Mouse (Mus musculus) liver, embryonic 12.5 days (tissue): ENCODE results near the gene Fuca2. TPM values are rescaled to one million over a fixed set of nuclear protein-coding genes. Genes with fewer than 3 reads are reported as not detected.
A peak's percentile ranks its signal among the peaks of the same experiment; 100 is the strongest.

Source experiments
- ATAC-seq: fragments of 200-750 bp; cut with Nextera tagmentation; 2 replicates; pipeline ENCODE4 v1.8.0; 2017; ENCODE audit warnings: moderate number of reproducible peaks, mild to moderate bottlenecking, moderate library complexity
- H3K27ac ChIP-seq: fragments of 300-500 bp; sonication (generic); 2 replicates; pipeline ENCODE4 v1.5.1; 2016; ENCODE audit warnings: mild to moderate bottlenecking
- H3K27me3 ChIP-seq: fragments of 300-500 bp; sonication (generic); replicated peaks from 2 replicates; pipeline ENCODE4 v1.6.1; 2016; ENCODE audit warnings: mild to moderate bottlenecking, moderate library complexity
- H3K36me3 ChIP-seq: fragments of 300-500 bp; sonication (generic); 2 replicates; pipeline ENCODE4 v1.6.1; 2016; ENCODE audit warnings: mild to moderate bottlenecking, moderate library complexity
- H3K4me1 ChIP-seq: fragments of 300-500 bp; sonication (generic); 2 replicates; pipeline ENCODE4 v1.6.1; 2016
- H3K4me2 ChIP-seq: fragments of 300-500 bp; sonication (generic); 2 replicates; pipeline ENCODE4 v1.6.1; 2016; ENCODE audit warnings: mild to moderate bottlenecking, moderate library complexity
- H3K4me3 ChIP-seq: fragments of 300-500 bp; sonication (generic); 2 replicates; pipeline ENCODE4 v1.5.1; 2016; ENCODE audit warnings: mild to moderate bottlenecking, moderate library complexity
- H3K9ac ChIP-seq: fragments of 300-500 bp; sonication (generic); 2 replicates; pipeline ENCODE4 v1.6.1; 2016; ENCODE audit warnings: mild to moderate bottlenecking, moderate library complexity
- H3K9me3 ChIP-seq: fragments of 300-500 bp; sonication (generic); replicated peaks from 2 replicates; pipeline ENCODE4 v1.6.1; 2016; ENCODE audit warnings: mild to moderate bottlenecking, moderate library complexity
- WGBS: fragments of 180-500 bp; shearing (Covaris S2); methylation state at CpG from one replicate; pipeline ENCODE4 v1.1.7; 2016; ENCODE audit not compliant: insufficient replicate concordance; 5-methylcytosine and 5-hydroxymethylcytosine counted together
- polyA plus RNA-seq: library from polyadenylated mRNA; unstranded; fragments of >200 nt; fragmentation: Nextera tagmentation; extraction: Ambion mirVana; gene quantifications from 2 replicates; pipeline ENCODE4 v1.2.1, GENCODE M21; 2016

The Fuca2 gene
- polyA plus RNA-seq, 1 experiment from 2014 or later = 57.7 TPM

GRCm38 (mm10) chr10:13536706-13537105 is 37.4 kb downstream of the Fuca2 start:
- no peaks in the 10 kb centered on the region for H3K4me1 ChIP-seq
- no peak overlapping the region for H3K4me3 ChIP-seq
- no peak overlapping the region for H3K27ac ChIP-seq
- peaks cover 44% of the 10 kb centered on the region for H3K36me3 ChIP-seq
- no peaks in the 10 kb centered on the region for H3K27me3 ChIP-seq
- no peak overlapping the region for H3K9ac ChIP-seq
- H3K4me2 ChIP-seq = no peak overlapping the region
- H3K9me3 ChIP-seq = no peaks in the 10 kb centered on the region
- WGBS = 87% methylated on average over 7 of the region's 7 CpGs
- no peak for ATAC-seq

- Histone ChIP-seq H3K9ac (no peak overlapping the region), H3K36me3 (peaks cover 30% of the 10 kb centered on the region), H3K27me3 (no peaks in the 10 kb centered on the region), H3K9me3 (no peaks in the 10 kb centered on the region), H3K4me3 (no peak overlapping the region), H3K4me1 (no peaks in the 10 kb centered on the region), H3K27ac (no peak overlapping the region), H3K4me2 (no peak overlapping the region)
- ATAC-seq = no peak
- 80% methylated on average over 7 of the region's 7 CpGs for WGBS
These were observed 40.5 kb downstream of the Fuca2 start for GRCm38 (mm10) chr10:13539769-13540333.

GRCm38 (mm10) chr10:13541721-13542120 is 42.4 kb downstream of the Fuca2 start:
- WGBS = 85% methylated on average over 5 of the region's 5 CpGs
- H3K27ac ChIP-seq = no peak overlapping the region

GRCm38 (mm10) chr10:13552646-13553497 is 53.5 kb downstream of the Fuca2 start, which contains the start of the genes Adat2 and Pex3:
Gene Adat2 (plus strand): TSS chr10:13552894.
Gene Pex3 (minus strand): TSS chr10:13553142.
- peaks cover 12% of the 10 kb centered on the region for H3K4me1 ChIP-seq
- H3K4me3 ChIP-seq = peak within 1 kb of the TSS; percentile 77
- H3K9ac ChIP-seq = peak within 1 kb of the TSS; percentile 82
- peaks cover 12% of the 10 kb centered on the region for H3K36me3 ChIP-seq
- peak within 1 kb of the TSS; percentile 86 for H3K27ac ChIP-seq
- WGBS = under 1% methylated on average over 51 of the region's 51 CpGs
- H3K4me2 ChIP-seq = peak within 1 kb of the TSS; percentile 81
- H3K9me3 ChIP-seq = no peaks in the 10 kb centered on the region
- no peaks in the 10 kb centered on the region for H3K27me3 ChIP-seq
- peak; percentile 96 for ATAC-seq

More at GRCm38 (mm10) chr10:13541721-13542120, 42.4 kb downstream of the Fuca2 start:
- Histone ChIP-seq H3K4me2 (no peak overlapping the region), H3K4me3 (no peak overlapping the region), H3K27me3 (no peaks in the 10 kb centered on the region), H3K4me1 (no peaks in the 10 kb centered on the region), H3K9me3 (no peaks in the 10 kb centered on the region), H3K36me3 (peaks cover 27% of the 10 kb centered on the region), H3K9ac (no peak overlapping the region)
- no peak for ATAC-seq

- Histone ChIP-seq H3K4me1 (peaks cover 15% of the 10 kb centered on the region), H3K9me3 (no peaks in the 10 kb centered on the region), H3K27me3 (no peaks in the 10 kb centered on the region), H3K27ac (peak overlapping the region; percentile 86), H3K4me3 (peak overlapping the region; percentile 77), H3K4me2 (peak overlapping the region; percentile 81), H3K36me3 (peaks cover 13% of the 10 kb centered on the region), H3K9ac (peak overlapping the region; percentile 82)
- peak; percentile 57 for ATAC-seq
- WGBS = 19% methylated on average over 10 of the region's 10 CpGs
These were observed 54.2 kb downstream of the Fuca2 start for GRCm38 (mm10) chr10:13553498-13553985.

GRCm38 (mm10) chr10:13554316-13554715 is 55.0 kb downstream of the Fuca2 start:
- H3K4me3 ChIP-seq = no peak overlapping the region

GRCm38 (mm10) chr10:13560014-13560674 is 60.8 kb downstream of the Fuca2 start:
- peaks cover 59% of the 10 kb centered on the region for H3K36me3 ChIP-seq
- H3K27me3 ChIP-seq = no peaks in the 10 kb centered on the region
- no peaks in the 10 kb centered on the region for H3K9me3 ChIP-seq
- H3K4me2 ChIP-seq = no peak overlapping the region
- H3K4me1 ChIP-seq = 0 out of 2 replicates have a peak, but pooled peaks cover 9% of the 10 kb centered on the region
- H3K9ac ChIP-seq = no peak overlapping the region
- no peak for ATAC-seq
- no peak overlapping the region for H3K4me3 ChIP-seq
- no peak overlapping the region for H3K27ac ChIP-seq
- 85% methylated on average over 13 of the region's 13 CpGs for WGBS

More at GRCm38 (mm10) chr10:13554316-13554715, 55.0 kb downstream of the Fuca2 start:
- 95% methylated on average over 1 of the region's 1 CpGs for WGBS
- Histone ChIP-seq H3K9ac (no peak overlapping the region), H3K27ac (no peak overlapping the region), H3K36me3 (peaks cover 20% of the 10 kb centered on the region), H3K4me1 (peaks cover 21% of the 10 kb centered on the region), H3K27me3 (no peaks in the 10 kb centered on the region), H3K4me2 (peak overlapping the region; percentile 81; the same call in 1 of the 2 replicates), H3K9me3 (no peaks in the 10 kb centered on the region)
- no peak for ATAC-seq

GRCm38 (mm10) chr10:13564364-13565079 is 65.2 kb downstream of the Fuca2 start:
- Histone ChIP-seq H3K4me1 (no peaks in the 10 kb centered on the region), H3K4me3 (no peak overlapping the region), H3K9me3 (no peaks in the 10 kb centered on the region), H3K27me3 (no peaks in the 10 kb centered on the region), H3K4me2 (peak overlapping the region; percentile 37), H3K27ac (no peak overlapping the region), H3K36me3 (peaks cover 42% of the 10 kb centered on the region), H3K9ac (no peak overlapping the region)
- 28% methylated on average over 24 of the region's 24 CpGs for WGBS
- ATAC-seq = no peak

GRCm38 (mm10) chr10:13565080-13565448 is 65.7 kb downstream of the Fuca2 start:
- Histone ChIP-seq H3K9ac (no peak overlapping the region), H3K4me3 (no peak overlapping the region), H3K27me3 (no peaks in the 10 kb centered on the region), H3K9me3 (no peaks in the 10 kb centered on the region), H3K4me1 (no peaks in the 10 kb centered on the region), H3K36me3 (peaks cover 39% of the 10 kb centered on the region), H3K27ac (no peak overlapping the region), H3K4me2 (peak overlapping the region; percentile 37)
- 61% methylated on average over 8 of the region's 8 CpGs for WGBS
- no peak for ATAC-seq

GRCm38 (mm10) chr10:13566393-13566792 is 67.1 kb downstream of the Fuca2 start:
- Histone ChIP-seq H3K27me3 (no peaks in the 10 kb centered on the region), H3K36me3 (peaks cover 26% of the 10 kb centered on the region), H3K9ac (no peak overlapping the region), H3K4me2 (0 out of 2 replicates have a peak overlapping the region, but pooled peaks have one; percentile 10), H3K4me3 (no peak overlapping the region), H3K27ac (no peak overlapping the region), H3K9me3 (no peaks in the 10 kb centered on the region), H3K4me1 (no peaks in the 10 kb centered on the region)
- 58% methylated on average over 13 of the region's 13 CpGs for WGBS
- ATAC-seq = no peak; the same call in 1 of the 2 replicates
